Mouse (Mus musculus) left cerebral cortex, adult 18-20 months (tissue): Measurements from ENCODE around the gene Aacs. TPM values are rescaled to one million over a fixed set of nuclear protein-coding genes. Genes with fewer than 3 reads are reported as not detected.
"Not testable (repeated sequence)": the region's sequence is repeated elsewhere in the genome, so short reads cannot be mapped to it uniquely, and the experiment has no call there.

Source experiments
- DNase-seq, 2 experiments: peaks; one replicate each; pipeline ENCODE4 v3.0.0; 2021 to 2022; ENCODE audit warnings: low spot score in 2 of 2, mixed read lengths in 1 of 2
- total RNA-seq, 2 experiments: library from RNA; stranded (reverse); gene quantifications; 2 replicates each; pipeline ENCODE4 v1.2.3; 2021

Aacs gene
- total RNA-seq, 2 experiments from 2014 or later = 45.7 to 49.5 TPM

DNA sequence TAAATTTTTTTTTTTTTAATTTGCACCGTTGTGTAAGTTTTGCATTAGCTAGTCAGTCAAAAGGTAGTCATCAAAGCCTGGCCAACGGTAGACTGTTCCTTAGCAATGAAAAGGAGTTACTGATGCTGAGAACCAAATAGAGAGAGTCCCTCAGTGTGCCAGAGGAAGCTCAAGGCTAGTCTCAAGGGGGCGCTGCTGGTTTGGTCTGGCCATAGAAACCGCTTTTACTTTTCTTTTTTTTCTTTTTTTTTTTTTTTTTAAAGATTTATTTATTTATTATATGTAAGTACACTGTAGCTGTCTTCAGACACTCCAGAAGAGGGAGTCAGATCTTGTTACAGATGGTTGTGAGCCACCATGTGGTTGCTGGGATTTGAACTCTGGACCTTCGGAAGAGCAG lies 13.3 kb downstream of the Aacs start:
- not testable (repeated sequence) for DNase-seq

DNA sequence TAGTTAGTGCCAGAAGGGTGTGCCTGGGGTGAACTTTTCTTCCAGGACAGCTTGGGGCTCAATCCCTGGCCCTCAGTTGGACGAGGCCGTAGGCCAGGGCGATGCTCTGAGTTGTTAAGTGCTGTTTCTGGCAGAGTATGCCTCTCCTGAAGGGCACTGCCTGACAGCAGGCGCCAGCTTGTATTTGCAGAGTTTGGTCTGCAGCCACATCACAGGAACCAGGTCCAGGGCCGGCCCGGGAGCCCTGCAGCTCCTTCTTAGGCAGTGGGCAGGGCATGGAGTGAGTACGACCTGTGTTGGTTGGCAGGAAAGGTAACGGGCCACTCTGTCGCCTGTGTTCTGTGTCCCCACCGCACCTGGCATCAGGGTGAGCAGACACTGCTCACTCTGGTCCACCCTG lies 15.5 kb downstream of the Aacs start:
- no peak for DNase-seq

DNA sequence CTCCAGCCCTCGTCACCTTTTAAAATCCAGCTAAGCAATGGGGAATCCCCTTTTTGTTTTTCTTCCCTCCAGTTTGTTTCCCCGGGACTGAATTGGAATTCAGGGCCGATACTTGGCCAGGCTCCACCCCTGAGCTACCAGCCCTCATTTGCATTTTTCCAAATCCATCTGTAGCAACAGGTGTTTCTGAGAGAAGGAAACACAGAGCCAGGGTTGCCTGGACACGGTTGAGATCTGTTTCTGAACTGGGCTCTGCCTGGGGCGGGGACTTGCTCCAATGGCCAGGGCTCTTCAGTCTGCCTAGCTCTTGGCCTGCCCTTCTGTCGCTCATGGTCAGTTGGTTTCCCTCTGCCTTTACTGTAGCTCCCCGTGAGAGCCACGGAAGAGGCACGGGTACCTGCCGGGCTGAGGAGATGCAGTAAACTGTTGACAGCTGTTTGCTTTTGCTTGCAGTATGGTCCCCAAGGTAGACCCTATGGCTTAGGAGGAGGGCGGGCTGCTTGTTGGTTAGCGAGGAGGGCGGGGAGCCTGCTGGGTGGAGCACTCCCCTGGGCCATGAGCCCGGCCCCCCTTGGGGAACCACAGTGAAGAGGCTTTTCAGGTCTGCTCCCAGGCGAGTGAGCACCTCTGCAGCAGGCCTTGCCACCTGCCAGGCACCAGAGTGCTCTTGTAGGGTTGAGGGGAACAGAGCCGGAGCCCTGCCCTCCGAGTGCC lies 16.9 kb downstream of the Aacs start:
- DNase-seq = no peak

DNA sequence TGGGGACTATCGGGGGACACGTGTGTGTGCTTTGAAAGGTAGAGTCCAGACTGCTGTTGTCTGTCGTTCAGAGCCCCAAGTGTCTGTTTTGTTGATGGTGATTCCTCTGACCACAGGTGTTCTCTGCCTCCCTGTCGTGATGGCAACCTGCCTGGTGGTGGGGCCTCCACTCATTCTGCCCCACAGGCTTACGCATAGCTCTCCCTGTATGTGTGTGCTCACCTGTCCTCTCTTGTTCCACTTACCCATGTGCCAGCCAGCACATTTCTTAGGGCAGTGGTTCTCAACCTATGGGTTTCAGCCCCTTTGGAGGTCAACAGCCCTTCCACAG lies 17.4 kb downstream of the Aacs start:
- no peak for DNase-seq

DNA sequence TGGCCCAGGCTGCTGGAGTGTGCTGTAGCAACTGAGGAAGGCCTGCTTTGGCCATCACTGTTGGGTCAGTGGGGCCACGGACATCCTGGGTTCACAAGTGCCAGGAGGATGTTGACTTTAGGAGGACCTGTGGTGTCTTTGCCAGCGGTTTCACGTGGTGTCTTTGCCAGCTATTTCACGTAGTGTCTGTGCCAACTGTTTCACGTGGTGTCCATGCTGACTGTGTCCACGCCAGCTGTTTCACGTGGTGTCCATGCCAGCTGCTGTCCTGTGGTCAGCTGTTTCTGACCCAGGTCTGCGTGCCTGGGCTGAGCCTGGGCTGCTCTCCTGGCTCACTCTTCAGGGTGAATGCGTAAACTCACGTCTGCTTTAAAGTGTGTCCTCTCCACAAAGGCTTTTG lies 20.0 kb downstream of the Aacs start:
- DNase-seq = no peak

DNA sequence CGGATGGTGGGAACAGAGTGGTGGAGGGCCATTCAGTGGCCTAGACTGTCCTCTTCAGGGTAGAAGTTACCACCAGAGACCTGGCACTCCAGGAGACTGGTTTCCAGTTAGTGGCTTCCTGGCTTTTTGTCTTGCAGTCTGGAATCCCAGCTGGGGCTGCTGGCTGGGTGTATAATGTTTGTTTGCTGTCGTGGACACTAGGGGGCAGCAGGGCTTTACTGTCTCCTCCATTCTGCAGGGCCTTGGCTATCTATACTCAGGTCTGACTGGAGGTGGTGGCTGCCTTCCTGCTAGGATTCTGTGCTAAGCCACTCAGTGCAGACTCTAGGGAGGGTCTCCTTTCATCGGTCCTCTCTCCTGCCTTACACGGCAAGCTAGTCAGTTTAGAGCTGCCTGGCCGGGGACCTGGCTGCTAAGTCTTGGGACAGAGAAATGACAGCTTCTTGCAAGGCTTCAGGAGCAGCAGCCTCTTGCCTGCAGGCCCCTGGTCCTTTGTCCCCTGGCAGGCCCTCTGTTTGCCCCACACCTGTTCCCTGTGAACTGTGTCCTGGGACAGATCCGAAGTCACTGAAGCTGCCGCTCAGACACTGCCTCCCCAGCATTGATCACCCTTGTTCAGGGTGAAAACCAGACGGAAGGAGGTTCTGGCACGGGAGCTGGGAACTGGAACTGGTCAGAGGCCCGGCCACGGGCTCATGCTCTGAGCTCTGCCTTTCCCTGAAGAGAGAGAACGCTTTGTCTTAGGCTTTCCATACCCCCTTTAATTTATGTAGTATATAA lies 22.4 kb downstream of the Aacs start:
- DNase-seq = peak; percentile 84 to 86

DNA sequence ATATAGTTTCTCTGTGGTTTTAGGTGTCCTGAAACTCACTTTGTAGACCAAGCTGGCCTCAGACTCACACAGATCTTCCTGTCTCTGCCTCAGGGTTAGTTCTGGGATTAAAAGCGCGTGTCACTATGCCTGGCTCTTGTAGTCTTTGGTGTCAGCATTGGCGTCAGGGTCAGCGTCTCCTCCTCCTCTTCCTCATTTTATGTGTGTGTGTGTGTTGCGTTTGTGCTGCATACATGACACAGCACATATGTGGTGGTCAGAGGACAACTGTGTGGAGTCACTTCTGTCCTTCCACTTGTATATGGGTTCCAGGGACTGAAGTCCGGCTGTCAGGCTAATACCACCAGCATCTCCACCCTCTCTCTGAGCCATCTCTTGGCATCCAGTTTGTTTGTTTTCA lies 25.9 kb downstream of the Aacs start:
- no peak for DNase-seq

DNA sequence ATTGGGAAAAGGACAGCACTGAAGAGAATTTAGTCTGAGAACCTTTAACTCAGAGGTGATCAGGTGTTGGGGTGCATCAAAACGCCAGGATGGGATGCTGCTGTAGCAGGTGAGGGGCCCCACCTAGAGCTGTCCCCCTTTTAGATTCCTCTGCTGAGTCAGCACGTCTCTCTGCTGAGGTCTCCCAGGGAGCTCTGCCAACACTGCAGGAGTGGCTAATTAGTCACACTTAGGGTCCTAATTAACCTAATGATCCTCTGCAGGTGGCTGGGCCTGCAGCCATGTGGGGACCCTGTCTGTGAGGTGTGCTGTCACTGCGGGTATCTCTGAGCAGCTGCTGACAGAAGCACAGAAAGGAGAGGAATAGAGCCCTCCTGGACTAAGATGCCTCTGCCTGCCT lies 26.6 kb downstream of the Aacs start:
- DNase-seq = no peak

DNA sequence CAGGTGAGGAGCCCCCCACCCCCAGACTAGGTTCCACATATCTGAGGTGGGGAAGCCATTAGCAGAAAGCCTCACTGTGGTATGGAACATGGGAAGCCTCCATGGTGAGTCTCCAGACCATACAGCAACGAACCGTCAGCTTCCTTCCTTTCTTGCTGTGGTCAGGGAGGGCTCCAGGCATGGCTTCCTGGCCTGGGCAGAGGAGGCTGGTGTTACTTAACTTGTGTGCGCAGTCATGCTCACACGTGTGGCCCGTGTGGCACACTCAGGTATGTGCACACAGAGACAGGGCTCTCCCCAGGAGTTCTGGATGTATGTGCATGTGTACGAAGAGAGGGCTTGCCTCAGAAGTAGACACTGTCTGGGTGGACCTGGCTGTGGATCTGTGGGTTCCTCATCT lies 28.0 kb downstream of the Aacs start:
- no peak for DNase-seq

DNA sequence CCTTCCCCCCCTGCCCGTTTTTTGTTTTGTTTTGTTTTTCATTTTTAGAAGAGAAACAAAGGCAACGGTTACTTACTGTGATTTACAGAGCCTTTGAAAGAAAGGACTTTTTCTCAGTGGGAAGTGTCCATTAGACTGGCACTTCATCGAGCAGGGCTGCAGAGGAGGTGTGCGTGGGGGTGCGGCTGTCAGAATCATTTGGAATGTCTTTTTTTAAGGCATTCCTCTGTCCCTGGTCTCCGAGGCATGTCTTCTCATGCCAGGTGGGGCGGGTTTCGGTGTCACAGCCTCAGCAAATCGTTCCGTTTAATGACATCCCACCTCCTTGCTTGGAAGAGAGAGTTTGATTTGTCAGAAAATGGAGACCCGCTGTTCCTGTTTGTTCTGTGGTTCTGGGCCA lies 29.1 kb downstream of the Aacs start:
- DNase-seq = peak in 1 of 2 experiments; percentile 67

DNA sequence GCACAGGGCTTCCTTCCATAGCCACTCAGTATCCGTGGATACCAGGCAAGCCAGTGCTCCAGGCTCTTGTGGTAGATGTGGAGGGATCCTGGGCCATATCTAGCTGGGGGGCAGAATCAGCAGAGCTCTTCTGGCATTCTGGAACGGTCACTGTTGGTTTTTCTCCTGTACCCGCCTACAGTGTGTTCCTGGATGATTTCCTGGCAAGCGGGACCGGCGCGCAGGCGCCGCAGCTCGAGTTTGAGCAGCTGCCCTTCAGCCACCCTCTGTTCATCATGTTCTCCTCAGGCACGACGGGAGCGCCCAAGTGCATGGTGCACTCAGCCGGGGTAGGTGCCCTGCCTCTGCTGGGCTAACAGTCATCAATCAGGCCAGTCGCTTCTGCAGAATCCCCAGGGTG lies 30.4 kb downstream of the Aacs start:
- peak; percentile 60 to 75 for DNase-seq

DNA sequence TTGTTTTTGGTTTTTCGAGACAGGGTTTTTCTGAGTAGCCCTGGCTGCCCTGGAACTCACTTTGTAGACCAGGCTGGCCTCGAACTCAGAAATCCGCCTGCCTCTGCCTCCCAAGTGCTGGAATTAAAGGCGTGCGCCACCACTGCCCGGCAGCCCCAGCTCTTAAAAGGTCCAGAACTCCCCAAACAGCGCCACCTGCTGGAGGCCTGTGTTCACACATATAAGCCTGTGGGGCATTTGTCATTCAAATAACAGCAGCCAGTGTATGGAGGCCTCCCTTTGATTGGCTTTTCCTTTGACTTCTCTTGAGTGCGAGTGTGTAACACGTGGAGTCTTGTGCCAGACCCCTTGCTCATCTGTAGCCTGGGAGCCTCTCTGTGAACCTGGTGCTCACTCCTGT lies 32.0 kb downstream of the Aacs start:
- DNase-seq = no peak

DNA sequence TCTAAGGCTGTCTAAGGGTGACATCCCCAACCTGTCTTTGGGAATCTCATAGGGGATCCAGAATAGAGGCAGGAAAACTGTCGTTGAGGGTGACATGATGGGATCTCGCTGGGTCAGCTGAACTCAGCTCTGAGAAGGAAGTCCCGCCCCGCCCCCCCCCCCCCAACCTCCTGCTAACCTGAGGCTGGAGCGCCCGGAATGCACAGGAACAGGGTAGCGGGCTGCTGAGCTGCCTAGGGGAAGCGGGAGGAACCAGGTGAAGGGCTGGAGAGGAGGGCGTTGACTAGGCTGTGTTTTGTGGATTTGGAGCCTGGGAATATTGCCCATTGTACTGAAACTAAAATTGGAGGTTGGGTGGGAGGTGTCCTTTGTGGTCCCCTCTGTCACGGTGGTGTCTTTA lies 32.4 kb downstream of the Aacs start:
- DNase-seq = no peak

DNA sequence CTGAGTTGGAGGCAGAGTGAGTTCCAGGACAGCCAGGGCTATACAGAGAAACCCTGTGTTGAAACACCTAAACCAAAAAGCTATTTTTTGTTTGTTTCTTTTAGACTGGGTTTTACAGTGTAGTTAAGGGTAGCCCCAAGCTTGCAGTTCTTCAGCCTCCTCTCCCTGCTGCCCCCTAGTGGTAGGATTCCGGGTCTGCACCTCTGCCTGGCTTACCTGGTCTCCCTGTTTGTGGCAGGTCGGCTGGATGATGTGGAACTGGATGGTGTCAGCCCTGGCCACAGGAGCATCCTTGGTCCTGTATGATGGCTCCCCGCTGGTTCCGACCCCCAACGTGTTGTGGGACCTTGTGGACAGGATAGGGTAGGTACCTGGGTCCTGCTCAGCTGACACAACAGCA lies 33.9 kb downstream of the Aacs start:
- peak in 1 of 2 experiments; percentile 70 for DNase-seq

DNA sequence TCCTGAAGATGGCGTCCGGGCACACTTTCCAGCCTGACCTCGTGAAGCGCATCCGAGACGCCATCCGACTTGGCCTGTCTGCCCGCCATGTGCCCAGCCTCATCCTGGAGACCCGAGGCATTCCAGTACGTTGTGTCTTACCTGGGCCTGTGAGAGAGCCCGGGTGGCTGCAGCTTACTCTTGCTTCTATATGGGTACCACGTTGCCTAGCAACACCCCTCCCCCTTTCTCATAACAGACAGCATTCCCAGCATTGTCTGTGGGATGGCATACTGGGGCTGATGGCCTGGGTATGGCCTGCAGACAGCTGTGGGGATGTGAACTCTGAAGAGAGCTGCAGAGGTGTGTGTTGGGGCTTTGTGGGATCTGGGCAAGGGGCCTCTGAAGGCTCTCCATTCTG lies 39.4 kb downstream of the Aacs start:
- no peak for DNase-seq

DNA sequence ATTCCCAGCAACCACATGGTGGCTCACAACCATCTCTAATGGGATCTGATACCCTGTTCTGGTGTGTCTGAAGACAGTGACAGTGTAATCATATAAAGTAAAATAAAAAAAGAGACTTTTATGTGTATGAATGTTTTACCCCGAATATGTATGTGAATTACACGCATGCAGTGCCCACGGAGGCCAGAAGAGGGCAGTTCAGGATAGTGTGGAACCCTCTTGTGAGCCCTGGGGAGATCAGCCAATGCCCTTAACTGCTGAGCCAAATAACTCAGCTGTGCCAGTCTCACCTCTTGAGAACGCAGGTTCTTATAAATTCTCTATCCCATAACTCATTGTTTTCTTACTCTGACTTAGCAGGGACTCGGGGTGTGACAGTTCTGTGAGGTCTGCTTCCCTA lies 43.0 kb downstream of the Aacs start:
- peak; percentile 56 to 59 for DNase-seq

DNA sequence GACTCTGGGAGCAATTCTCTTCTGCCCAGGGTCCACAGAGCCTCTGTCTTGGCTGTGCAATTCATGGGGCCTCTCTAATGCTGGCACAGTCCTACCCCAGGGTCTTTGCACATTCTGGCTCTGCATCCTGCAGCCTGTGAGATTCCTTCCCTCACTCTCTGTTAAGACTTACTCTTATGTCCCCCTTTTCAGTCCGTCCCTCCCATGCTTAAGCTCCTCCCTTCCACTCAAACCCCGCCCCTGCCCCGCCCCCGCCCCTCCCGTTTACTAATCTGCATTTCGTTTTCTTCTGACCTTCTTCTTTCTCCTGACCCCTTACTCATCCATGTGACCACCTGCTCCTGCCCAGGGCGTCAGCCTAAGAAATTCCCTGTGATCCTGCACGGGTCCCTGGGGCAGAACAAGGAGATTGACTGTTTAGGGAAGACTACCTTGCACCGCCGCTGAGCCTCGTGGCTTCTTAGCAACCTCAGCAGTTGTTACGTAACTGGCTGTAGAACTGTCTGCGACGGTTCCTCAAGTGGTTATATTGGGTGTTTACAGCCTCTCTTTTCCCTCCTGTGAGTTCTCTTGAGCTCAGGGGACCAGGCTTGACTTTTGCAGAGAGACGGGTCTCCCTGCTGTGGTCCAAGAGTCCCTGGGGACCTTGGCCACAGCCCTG lies 45.4 kb downstream of the Aacs start:
- DNase-seq = no peak

DNA sequence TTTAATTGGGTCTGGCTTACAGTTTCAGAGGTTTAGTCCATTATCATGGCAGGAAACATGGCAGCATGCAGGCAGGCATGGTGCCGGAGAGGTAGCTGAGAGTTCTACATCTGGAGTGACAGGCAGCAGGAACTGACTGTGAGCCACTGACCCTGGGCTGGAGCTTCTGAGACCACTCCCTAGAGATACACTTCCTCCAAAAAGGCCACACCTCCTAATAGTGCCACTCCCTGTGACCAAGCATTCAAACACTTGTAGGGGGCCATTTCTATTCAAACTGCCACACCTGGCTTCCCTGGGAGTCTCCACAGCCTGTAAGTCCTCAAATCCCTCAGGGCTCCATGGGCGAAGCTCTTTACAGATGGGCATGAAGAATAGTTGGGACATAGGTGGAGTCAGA lies 47.7 kb downstream of the Aacs start:
- DNase-seq = no peak

DNA sequence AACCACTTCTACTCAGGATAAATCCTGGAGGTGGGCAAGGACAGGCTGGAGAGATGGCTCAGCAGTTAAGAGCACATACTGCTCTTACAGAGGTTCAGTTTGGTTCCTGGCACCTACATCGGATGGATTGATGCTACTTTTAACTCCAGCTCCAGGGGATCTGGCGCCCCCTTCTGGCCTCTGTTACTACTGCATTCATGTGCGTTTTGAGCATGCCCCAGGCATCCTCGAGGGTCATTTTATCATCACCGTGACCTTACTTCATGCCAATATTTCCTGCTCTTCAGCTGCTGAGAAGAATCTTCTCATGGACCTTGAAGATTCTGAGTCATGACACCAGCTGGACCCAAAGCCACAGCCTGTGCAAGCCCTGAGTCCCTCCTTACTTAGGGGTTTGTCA lies 49.9 kb downstream of the Aacs start:
- no peak for DNase-seq

DNA sequence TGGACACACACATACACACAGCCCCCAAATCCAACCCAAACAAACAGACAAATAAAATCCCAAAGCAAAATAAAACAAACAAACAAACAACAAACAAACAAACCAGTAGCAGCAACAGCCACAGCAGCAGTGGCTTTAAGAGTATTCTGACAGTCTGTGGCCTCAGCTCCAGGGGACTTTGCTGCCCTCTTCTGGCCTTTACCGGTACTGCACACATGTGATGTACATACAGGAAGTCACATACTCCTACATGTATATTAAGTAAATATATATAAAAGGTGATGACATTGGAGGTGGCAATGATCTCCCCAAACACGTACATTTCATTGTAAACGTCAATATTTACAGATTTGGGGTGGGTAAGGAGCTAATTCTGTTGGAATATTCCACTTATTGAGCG lies 50.9 kb downstream of the Aacs start:
- DNase-seq = no peak

DNA sequence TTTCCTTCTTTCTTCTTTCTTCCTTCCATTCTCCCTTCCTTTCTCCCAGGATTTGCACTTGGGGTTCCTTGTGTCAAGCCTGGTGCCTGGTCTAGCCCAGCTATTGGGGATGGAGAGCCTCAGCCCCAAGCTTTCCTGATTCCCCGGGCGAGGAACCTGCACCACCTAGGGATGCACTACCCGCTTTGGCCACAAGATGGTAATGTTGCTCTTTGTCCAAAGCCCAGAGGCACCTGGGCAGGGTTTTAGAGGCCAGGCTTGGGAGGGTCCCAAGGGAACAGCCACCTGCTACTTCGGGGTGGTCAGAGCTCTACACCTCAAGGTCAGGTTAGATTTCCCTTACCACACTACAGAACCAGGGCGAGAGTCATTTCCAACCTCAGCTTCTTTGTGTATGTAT lies 53.5 kb downstream of the Aacs start:
- DNase-seq = peak; percentile 83 to 93

DNA sequence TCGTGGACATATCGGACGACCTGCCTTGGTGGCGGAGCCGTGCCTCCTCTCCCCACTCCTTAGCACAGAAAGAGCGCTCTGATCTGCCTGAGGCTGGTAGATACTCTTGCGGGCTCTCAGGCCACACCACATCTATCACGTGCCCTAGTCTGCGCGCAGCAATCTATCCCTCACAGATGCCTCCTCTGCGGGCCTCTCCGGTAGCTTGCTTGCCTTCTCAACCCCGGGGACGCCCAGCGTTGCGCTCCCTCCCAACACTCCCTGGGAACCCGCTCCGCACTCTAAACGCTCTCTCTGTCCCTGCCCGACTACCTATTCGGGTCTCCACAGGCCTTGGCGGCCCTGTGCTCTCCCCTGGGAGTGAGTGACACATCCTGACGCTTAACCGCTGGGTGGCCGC lies 56.0 kb downstream of the Aacs start, which contains the start of gene Tmem132b:
TSS of gene Tmem132b (plus strand) at position 141 of the 400 bp plus-strand sequence.
- peak; percentile 42 to 67 for DNase-seq
